Mouse (Mus musculus): ENCODE measurements at regions not wholly inside any gene's neighbourhood (a gene's known extent, or its start where the extent isn't known, plus 50 kb on each side); places are given as distances from the start of the nearest gene placed in this dataset.

- Histone ChIP-seq H3K27ac (ENCODE audit: insufficient read depth, low read length) (no peak overlapping the region), H3K4me3 (ENCODE audit: insufficient read depth, low read length) (no peak overlapping the region), H3K4me1 (ENCODE audit: control insufficient read depth, insufficient read depth, low read length) (peaks cover 1% of the 10 kb centered on the region; the same call in 1 of the 2 replicates)
- TF ChIP-seq POLR2A (IDR thresholded peaks at IDR 0.05; ENCODE audit: extremely low read depth, insufficient read depth, low read length) (no peak), CTCF (IDR thresholded peaks at IDR 0.05; ENCODE audit: extremely low read depth, insufficient read depth, low read length) (no peak)
Measured at GRCm38 (mm10) chr8:18536059-18536458, 442.0 kb downstream of the Defb40 start.

GRCm38 (mm10) chr8:18528120-18528519 lies 449.9 kb downstream of the Defb40 start:
- Histone ChIP-seq H3K4me1 (ENCODE audit: control insufficient read depth, insufficient read depth, low read length) (no peaks in the 10 kb centered on the region; the same call in 1 of the 2 replicates), H3K27ac (ENCODE audit: insufficient read depth, low read length) (no peak overlapping the region), H3K4me3 (ENCODE audit: insufficient read depth, low read length) (no peak overlapping the region)
- TF ChIP-seq CTCF (IDR thresholded peaks at IDR 0.05; ENCODE audit: extremely low read depth, insufficient read depth, low read length) = no peak
- TF ChIP-seq POLR2A (IDR thresholded peaks at IDR 0.05; ENCODE audit: extremely low read depth, insufficient read depth, low read length) = no peak

- H3K27ac ChIP-seq (ENCODE audit: insufficient read depth, low read length) = no peak overlapping the region
- no peak overlapping the region for H3K4me3 ChIP-seq (ENCODE audit: insufficient read depth, low read length)
- TF ChIP-seq CTCF (IDR thresholded peaks at IDR 0.05; ENCODE audit: extremely low read depth, insufficient read depth, low read length) (0 out of 2 replicates have a peak, but pooled peaks have one; percentile 14), POLR2A (IDR thresholded peaks at IDR 0.05; ENCODE audit: extremely low read depth, insufficient read depth, low read length) (no peak)
- no peaks in the 10 kb centered on the region for H3K4me1 ChIP-seq (ENCODE audit: control insufficient read depth, insufficient read depth, low read length)
Measured at GRCm38 (mm10) chr8:18512409-18512808, 465.6 kb downstream of the Defb40 start.

- H3K27ac ChIP-seq (ENCODE audit: insufficient read depth, low read length) = no peak overlapping the region
- TF ChIP-seq POLR2A (IDR thresholded peaks at IDR 0.05; ENCODE audit: extremely low read depth, insufficient read depth, low read length) (no peak), CTCF (IDR thresholded peaks at IDR 0.05; ENCODE audit: extremely low read depth, insufficient read depth, low read length) (no peak)
- H3K4me3 ChIP-seq (ENCODE audit: insufficient read depth, low read length) = no peak overlapping the region
- H3K4me1 ChIP-seq (ENCODE audit: control insufficient read depth, insufficient read depth, low read length) = no peaks in the 10 kb centered on the region
Measured at GRCm38 (mm10) chr8:18506158-18507022, 471.7 kb downstream of the Defb40 start.

DNA sequence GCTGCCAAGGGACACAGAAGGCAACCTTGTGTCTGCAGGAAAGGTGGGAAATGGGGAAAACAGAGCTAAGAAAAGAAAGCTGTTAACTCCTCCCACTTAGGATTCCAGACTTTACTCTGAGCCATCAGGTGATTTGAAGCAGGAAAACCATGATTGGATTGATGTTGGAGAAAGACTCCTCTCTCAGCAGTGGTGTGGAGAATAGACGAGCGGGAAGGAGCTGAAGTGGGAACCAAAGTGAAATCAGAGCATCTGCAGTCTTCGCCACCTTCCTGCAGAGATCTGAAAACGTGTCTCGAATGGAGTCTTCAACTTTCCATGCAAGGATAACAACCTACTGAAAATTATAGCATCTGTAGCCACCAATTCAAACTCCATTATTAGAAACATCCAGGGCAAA lies 487.4 kb downstream of the Defb40 start:
- TF ChIP-seq CTCF (IDR thresholded peaks at IDR 0.05; ENCODE audit: extremely low read depth, insufficient read depth, low read length) = no peak
- Histone ChIP-seq H3K27ac (ENCODE audit: insufficient read depth, low read length) (no peak overlapping the region), H3K4me1 (ENCODE audit: control insufficient read depth, insufficient read depth, low read length) (no peaks in the 10 kb centered on the region), H3K4me3 (ENCODE audit: insufficient read depth, low read length) (no peak overlapping the region)

- no peak for TF ChIP-seq CTCF (IDR thresholded peaks at IDR 0.05; ENCODE audit: extremely low read depth, insufficient read depth, low read length)
- no peak for TF ChIP-seq POLR2A (IDR thresholded peaks at IDR 0.05; ENCODE audit: extremely low read depth, insufficient read depth, low read length)
- no peaks in the 10 kb centered on the region for H3K4me1 ChIP-seq (ENCODE audit: control insufficient read depth, insufficient read depth, low read length)
Measured at GRCm38 (mm10) chr8:18480081-18480480, 498.0 kb downstream of the Defb40 start.

DNA sequence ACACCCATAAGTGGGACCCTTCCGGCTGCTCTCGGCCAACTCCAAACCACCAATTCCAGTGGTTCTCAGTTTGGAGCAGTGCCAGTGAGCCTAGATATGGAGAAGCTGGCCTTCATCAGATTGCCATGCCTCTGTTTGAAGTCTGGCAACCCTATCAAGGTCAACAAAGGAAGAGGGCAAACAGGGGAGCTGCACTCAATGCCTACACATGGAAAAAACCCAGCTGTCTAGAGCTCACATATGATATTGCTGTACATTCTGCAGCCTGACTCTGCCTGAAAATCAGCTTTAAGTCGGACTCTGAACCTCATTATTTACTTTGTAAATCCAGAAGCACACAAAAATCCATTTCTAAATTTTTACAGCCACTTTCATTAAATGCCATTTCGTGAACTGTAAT lies 499.9 kb downstream of the Defb40 start:
- Histone ChIP-seq H3K4me3 (ENCODE audit: insufficient read depth, low read length) (no peak overlapping the region), H3K27ac (ENCODE audit: insufficient read depth, low read length) (no peak overlapping the region), H3K4me1 (ENCODE audit: control insufficient read depth, insufficient read depth, low read length) (no peaks in the 10 kb centered on the region)
- TF ChIP-seq POLR2A (IDR thresholded peaks at IDR 0.05; ENCODE audit: extremely low read depth, insufficient read depth, low read length) (no peak), CTCF (IDR thresholded peaks at IDR 0.05; ENCODE audit: extremely low read depth, insufficient read depth, low read length) (no peak)

More at GRCm38 (mm10) chr8:18480081-18480480, 498.0 kb downstream of the Defb40 start:
- Histone ChIP-seq H3K27ac (ENCODE audit: insufficient read depth, low read length) (no peak overlapping the region), H3K4me3 (ENCODE audit: insufficient read depth, low read length) (no peak overlapping the region)

DNA sequence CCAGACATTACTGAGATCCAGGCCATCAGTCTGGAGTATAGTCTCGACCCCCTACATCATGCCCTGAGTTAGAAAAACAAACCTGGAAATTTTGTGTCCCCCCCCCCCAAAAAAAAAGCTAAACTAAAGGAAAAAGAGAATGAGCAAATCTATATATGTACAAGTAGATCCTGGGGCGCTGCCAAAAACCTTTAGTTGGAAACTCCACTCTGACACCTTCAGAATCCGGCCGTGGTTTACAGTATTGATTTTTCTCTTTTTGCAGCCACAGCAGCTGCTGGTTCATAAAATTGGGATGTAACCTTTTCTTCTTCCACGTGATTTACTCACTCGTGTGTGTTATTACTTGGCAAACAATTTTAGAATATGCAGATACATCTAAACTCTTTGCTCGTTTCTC lies 510.5 kb downstream of the Defb40 start:
- TF ChIP-seq CTCF (IDR thresholded peaks at IDR 0.05; ENCODE audit: extremely low read depth, insufficient read depth, low read length) (no peak), POLR2A (IDR thresholded peaks at IDR 0.05; ENCODE audit: extremely low read depth, insufficient read depth, low read length) (no peak)

DNA sequence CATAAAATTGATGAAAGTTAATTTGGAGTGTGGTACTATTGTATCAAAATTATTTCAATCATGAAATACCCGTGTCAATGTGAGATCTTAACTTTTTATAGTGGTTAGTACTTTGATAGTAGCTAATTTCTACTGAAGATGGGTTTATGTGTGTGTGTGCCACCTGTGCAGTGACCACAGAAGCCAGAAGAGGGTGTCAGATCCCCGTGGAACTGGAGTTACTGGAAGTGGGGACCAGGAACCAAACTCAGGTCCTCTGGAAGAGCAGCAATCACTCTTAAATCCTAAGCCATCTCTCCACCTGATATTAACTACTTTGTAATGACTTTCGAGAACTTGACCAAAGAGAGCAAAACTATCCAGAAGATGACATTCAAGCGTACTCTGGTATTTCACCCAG lies 517.4 kb downstream of the Defb40 start:
- Histone ChIP-seq H3K27ac (ENCODE audit: insufficient read depth, low read length) (no peak overlapping the region), H3K4me3 (ENCODE audit: insufficient read depth, low read length) (no peak overlapping the region), H3K4me1 (ENCODE audit: control insufficient read depth, insufficient read depth, low read length) (no peaks in the 10 kb centered on the region)
- TF ChIP-seq POLR2A (IDR thresholded peaks at IDR 0.05; ENCODE audit: extremely low read depth, insufficient read depth, low read length) (no peak), CTCF (IDR thresholded peaks at IDR 0.05; ENCODE audit: extremely low read depth, insufficient read depth, low read length) (no peak)

More for the DNA sequence above, 510.5 kb downstream of the Defb40 start:
- Histone ChIP-seq H3K27ac (ENCODE audit: insufficient read depth, low read length) (no peak overlapping the region), H3K4me1 (ENCODE audit: control insufficient read depth, insufficient read depth, low read length) (no peaks in the 10 kb centered on the region), H3K4me3 (ENCODE audit: insufficient read depth, low read length) (no peak overlapping the region)

DNA sequence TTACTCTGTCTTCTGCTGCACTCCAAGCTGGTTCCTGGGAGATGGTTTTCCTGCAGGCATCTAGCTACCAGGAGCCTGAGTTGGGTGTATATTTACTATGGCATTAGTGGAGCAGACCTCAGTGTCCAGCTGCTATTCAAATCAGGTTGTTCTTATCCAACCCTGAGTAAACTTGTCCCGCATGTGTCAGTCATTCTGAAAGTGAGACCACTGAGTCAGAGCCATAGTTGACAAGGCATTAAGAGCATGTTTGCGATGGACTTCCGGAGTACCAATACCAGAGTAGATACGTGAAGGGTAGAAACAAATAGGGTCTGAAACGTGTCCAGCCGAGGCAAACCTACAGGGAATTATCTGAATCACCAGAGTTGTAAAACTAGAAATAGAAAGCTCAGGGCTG lies 520.6 kb downstream of the Defb40 start:
- Histone ChIP-seq H3K4me1 (ENCODE audit: control insufficient read depth, insufficient read depth, low read length) (no peaks in the 10 kb centered on the region), H3K27ac (ENCODE audit: insufficient read depth, low read length) (no peak overlapping the region), H3K4me3 (ENCODE audit: insufficient read depth, low read length) (no peak overlapping the region)
- TF ChIP-seq POLR2A (IDR thresholded peaks at IDR 0.05; ENCODE audit: extremely low read depth, insufficient read depth, low read length) (no peak), CTCF (IDR thresholded peaks at IDR 0.05; ENCODE audit: extremely low read depth, insufficient read depth, low read length) (no peak)

Data from cortical plate, adult 2 months (tissue).